Mouse (Mus musculus) testis, postnatal 14 days (tissue): Measurements from ENCODE around the gene Hs2st1.

Source experiments
- DNase-seq: peaks from one replicate; pipeline ENCODE4 v3.0.0; 2021; ENCODE audit warnings: low spot score

Gene Hs2st1

DNA sequence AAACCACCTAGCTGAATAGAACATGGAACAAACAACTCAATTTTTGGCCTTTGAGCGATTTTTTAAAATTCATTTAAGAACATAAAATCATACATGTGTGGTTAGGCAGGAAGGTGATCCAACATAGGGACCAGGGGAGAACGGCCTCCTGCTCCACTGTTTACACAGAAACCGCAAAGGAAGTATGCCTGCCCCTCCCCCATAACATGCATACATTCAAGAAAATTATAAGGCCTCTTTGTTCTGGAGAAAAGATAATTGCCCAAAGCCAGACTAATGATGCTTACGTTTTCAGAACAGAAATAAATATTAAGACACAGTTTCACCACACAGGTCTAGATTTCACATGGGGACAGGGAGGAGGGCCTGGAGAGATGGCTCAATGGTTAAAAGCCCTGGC is 18.6 kb downstream of the Hs2st1 start:
- no peak for DNase-seq

DNA sequence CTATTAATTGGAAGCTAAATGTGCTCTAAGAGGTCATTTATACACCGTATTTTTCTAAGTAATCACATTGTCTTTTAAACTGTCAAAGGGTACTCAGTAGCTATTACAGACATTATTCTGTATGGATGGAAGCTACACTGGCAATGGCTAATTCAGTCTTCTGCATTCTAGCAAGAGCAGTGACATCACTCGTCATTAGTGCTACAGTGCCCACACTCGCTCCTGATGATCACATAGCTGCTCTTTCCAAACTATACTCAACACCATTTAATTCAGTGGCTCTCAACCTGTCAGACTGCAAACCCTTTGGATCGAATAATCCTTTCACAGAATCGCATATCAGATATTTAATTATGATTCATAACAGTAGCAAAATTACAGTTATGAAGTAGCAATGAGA is 19.3 kb downstream of the Hs2st1 start:
- DNase-seq, result no peak

DNA sequence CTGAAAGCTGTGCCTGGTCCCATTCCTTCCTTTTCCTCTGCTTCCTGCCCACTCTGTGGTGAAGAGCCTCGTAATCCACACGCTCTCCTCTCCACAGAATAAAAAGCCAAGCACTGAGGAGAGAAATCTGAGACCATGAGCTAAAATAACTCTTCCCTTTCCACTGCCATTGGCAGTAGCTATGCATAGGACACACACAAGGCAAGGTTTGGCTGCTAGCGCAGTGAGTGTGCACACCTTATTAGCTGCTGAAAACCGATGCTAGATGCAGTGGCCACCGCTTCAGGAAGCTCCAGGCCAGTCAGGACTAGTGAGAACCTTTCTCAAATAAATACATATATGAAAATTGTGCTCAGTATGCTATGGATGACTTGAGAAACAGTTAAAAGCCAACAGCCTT is 19.9 kb downstream of the Hs2st1 start:
- DNase-seq, result no peak

DNA sequence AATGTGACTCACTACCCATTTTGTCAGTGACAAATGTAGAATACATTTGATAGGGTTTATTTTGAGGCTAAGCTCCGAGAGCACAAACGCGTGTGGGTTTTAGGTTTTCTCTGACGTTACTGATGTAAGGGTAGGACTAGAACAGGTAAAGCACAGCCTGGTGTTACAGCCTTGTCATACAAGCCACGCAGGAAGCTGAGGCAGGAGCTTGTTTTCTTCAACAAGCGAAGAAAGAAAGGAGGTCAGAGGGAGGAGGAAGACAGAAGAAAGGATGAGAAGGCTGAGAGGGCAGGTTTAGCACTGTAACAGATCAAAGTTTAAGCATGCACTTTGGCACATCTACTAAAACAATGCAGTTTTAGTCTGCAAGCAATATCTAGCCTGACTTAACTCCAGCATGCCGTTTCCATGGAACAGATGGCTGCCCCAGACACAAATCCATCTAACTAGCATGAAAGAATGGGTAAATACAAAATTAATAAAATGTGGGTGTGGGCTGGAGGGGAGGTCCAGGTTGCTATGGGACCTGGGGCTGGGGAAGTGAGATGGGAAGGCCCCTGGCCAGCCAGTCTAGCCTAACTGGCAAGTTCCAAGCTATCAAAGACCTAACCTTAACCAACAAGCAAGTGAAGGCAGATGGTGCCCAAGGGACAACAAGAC is 21.7 kb downstream of the Hs2st1 start:
- no peak for DNase-seq

DNA sequence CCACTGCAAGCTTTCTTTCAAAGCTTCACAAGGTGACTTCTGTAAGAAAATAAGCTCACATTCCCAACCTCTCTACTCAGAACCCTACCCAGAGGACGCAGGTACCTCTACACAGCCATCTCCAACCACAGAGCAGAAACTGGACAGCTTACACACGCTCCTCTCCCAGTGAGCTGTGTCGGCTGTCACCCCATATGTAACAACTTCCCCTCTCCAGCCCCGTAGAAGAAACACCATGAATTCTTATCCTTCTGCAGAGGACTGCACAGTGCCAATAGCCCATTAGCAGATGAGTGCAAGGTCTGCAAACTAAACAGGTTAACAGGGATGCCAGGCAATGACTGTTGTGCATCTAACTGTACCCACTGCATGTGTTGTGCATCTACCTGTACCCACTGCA is 23.5 kb downstream of the Hs2st1 start:
- DNase-seq, result no peak

DNA sequence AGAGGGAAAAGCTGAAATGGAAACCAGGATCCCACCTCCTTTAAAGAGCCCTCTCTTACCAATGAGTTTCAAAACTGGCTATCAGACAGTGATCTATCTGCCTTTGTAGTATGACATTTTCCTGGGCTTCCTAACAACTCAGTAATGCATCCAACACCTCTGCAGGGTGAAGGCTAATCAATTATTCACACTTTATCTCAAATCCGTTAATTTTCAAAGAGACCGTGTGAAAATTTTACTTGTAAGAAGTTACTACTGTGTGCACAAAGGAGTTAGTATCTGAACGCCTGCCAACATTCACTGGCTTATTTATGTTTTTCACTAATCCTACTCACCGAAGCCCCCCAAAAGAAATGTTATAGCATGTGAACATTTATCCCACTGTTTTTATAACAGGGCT is 24.1 kb downstream of the Hs2st1 start:
- DNase-seq, result no peak

DNA sequence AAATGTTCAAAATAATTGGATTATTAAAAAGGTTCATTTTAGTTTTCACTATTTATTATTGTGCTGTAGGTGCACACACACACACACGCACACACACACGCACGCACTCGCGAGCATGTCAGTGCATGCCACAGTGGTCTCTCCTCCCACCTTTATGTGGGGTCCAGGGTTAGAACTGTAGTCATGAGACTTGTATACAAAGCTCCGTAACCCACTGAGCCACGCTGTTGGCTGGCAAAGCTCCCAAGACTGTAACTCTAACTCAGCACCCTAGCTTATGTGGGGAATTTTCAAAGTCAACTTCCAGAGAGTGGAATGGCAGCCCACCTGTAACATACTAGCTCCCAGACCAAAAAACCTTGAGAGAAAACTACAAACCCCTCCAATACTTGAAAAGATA is 24.8 kb downstream of the Hs2st1 start:
- no peak for DNase-seq

DNA sequence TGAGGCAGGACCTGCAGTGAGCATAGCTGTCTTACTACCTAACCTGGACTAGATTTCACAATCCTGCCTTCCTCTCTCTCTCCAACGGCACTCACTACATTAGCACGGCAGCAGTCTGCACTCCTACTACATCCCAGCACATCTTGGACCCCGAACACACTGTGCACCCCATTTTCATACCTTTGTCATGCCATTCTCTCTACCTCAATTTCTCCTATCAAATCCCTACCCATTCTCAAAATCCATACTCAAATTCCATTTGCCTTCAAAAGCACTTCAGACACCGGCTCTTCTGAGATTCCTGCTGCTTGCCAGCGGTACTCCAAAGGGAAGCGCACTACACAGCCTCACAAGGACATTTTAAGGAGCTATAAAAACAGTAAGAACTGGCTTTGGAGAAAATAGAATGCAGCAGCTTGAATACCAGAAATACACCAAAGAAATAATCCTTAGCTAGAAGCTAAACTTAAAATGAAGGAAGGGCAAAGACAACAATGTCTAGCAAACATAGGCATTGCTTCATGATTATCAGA is 28.0 kb downstream of the Hs2st1 start:
- DNase-seq, result no peak

DNA sequence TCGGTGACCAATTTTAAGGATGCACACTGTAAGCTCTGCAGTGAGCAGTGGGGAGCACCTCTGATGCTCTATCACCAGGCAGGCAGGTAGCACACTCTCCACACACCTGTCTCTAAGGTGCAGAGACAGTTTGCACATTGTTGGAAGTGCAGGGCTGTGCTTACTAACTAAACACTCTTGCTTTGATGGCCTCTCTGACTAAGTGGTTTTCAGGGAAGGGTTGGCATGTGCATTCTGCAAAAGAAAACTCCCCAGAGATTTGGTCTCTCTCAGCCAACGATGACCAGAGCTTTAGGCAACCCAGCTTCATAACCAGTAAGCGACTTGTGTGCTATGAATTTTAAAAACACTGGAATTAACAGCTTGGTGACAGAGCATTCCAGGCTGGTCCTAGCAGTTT is 29.2 kb downstream of the Hs2st1 start:
- DNase-seq, result no peak

DNA sequence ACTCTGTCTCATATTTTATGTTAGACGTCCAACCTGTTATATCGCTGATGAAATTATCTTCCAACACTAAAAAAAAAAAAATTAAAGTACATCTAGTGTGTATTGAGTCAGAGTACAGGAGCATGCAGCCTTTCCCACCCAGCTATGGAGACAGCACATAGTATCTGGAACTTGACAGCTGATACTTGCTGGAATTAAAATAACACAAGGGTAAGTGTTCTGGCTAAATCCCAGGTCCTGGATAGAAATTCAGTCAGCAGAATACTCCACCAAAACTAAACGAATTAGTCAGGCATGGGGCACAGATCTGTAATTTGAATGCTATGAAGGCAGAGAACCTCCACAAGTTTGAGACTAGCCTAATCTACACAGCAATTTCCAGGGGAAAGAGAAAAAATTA is 30.9 kb downstream of the Hs2st1 start:
- DNase-seq, result no peak

DNA sequence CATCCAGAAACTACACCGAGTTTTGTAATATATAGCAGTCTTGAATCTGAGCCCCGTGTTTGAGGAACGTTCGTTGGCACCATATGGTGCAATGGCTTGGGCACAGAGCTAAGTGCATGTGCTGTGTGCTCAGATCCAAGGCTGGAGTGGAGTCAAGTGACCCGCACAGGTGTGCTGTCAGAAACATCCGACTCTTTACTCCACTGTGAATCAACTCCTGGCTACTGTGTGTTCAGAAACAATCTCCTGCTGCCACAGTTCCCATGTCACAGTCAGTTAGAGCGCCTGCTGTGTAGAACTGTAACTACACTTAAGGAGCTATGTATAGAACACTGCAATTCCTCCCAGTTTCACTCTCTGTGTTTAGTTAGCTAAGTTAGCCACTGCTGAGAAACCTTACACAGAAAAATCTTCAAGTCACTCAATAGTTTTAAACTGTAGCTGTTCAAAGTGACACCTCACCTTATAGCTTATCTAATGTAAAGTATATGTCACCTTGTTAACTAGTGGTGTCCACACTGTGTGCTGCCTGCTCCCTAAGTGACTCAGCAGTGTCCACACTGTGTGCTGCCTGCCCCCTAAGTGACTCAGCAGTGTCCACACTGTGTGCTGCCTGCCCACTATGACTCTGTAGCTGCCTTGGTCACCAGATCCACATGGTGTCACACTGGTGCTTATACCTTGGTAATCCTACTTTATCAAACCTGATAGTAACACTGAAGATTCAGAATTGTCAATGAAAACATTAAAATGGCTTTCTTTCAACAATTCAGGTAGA is 32.7 kb downstream of the Hs2st1 start:
- no peak for DNase-seq

DNA sequence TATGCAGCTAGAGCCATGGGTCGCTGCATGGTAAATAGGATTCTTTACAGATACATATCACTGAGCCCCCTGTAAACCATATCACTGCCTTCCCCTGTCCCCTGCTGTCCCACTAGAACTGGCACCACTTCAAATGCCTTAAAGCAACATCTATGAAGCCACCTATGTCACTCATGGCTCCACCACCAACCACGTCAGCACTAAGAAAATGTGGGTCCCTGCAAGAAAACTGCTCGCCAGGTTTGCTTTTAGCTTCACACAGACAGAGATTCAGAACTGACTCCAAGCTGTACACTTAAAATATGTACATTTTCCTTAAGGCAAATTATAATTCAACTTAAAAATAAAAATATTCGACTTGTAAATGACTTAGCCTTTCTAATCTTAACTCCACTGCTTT is 34.9 kb downstream of the Hs2st1 start:
- no peak for DNase-seq

DNA sequence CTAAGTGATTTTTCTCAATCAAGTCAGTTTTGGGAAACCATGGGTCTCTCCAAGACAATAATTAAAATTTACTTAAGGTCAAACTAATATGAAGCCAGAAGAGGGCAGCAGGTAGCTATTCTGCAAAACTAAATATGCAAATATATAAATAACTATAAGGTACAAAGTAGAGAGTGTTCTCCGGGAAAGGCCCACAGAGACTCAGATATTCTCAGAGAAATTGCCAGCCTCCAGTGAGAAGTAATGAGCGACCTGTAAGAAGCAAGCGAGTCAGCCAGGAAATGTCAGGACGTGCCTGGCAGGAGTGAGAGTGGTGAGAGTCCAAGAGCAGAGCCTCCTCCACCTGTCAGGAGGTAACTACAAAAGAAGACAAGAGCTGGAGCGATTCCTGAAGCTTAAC is 39.0 kb downstream of the Hs2st1 start:
- DNase-seq, result no peak

DNA sequence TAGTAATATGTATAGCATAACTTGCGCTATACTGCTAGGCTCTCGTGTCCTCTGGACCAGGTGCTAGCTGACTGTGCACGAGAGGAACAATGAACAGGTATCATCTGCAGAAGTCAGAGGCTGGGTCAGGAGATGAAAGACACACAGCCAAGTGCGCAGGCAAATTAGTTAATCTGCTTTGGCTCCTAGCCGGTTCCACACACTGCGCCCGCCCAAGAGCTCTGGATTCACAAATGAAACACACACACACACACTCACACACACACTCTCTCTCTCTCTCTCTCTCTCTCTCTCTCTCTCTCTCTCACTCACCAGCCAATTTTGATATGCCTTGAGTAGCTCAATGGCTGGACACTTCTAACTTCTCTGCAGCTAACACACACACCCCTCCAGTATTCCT is 42.1 kb downstream of the Hs2st1 start:
- no peak for DNase-seq

DNA sequence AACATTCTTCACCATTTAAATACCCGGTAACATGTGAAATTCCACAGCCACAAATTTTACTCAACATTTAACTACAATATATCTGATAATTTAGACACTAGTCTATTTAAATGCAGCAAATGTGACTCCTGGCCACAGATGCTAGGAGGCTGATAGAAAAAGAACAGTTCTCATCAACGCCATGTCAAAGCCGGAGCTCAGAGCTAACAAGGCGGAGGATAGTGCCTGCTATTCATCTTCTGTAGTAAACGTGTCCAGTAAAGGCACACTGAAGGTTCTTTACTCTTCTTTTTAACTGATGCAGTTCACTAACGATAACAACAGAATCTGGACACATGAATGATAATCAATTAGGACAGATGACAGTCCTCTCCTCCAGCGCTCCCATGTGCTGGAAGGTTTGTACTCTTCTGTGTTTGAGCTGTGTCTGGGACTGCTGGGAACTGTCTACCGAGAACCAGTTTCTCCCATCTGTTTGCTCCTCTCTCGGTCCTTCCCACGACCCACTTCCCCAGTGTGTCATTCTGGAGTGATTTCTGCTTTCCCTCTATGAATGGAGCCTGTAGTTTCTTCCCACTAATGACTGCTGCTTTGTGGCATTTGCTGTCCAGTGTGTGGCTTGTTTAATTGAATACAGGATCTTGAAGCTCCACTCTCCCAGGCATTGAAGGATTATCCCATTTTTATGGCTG is 50.3 kb downstream of the Hs2st1 start:
- DNase-seq, result no peak

DNA sequence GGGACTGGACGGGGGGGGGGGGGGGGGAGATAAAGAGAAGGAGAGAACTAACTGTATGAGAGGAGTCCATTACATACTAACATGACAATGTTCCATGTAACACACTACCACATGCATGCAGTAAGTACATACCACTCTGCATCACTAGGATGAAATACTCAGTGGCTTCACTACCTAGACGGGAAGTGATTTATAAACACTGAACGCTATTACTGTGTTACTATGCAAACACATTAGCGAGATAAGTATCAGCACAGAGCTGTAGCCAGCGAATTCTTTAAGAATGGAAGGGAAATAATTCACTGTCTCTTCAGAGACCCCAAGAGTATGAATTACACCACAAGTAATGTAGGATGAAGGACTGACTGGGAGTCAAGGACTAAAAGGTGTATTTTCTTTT is 51.1 kb downstream of the Hs2st1 start:
- no peak for DNase-seq

DNA sequence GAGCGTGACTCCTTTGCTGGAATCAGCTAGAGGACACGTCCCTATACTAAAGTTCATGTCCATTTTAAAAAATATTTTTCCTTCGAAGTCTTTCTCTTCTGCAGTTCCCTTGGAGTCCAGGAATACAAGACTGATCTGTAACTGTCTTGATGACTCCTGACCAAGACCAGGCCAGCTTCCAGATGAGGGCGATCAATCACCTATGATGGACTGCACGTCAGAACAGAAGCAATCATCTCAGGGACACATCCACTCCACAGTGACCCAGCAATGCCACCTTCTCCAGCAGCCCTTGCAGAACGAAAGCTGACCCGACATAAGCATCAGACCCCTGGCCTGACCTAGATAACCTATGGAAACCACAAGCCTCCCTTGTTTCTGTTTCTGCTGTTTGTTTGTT is 54.7 kb downstream of the Hs2st1 start:
- no peak for DNase-seq

DNA sequence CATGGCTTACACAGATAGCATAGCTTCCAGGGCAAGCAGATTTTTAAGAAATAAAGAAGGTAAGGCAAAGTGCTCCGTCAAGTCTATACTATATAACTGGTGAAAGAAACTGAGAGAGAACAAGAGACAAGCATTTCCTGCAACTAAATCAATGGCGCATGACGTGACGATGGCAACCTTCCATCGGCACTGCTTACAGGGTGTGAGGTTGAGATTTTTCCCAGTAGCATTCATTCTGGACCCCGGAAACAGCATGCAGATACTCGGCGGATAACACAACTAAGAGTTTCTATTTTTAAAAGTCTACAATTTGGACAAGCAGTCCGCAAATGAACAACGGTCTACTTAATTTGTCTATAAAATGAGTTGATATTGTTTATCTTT is 55.9 kb downstream of the Hs2st1 start:
- no peak for DNase-seq

DNA sequence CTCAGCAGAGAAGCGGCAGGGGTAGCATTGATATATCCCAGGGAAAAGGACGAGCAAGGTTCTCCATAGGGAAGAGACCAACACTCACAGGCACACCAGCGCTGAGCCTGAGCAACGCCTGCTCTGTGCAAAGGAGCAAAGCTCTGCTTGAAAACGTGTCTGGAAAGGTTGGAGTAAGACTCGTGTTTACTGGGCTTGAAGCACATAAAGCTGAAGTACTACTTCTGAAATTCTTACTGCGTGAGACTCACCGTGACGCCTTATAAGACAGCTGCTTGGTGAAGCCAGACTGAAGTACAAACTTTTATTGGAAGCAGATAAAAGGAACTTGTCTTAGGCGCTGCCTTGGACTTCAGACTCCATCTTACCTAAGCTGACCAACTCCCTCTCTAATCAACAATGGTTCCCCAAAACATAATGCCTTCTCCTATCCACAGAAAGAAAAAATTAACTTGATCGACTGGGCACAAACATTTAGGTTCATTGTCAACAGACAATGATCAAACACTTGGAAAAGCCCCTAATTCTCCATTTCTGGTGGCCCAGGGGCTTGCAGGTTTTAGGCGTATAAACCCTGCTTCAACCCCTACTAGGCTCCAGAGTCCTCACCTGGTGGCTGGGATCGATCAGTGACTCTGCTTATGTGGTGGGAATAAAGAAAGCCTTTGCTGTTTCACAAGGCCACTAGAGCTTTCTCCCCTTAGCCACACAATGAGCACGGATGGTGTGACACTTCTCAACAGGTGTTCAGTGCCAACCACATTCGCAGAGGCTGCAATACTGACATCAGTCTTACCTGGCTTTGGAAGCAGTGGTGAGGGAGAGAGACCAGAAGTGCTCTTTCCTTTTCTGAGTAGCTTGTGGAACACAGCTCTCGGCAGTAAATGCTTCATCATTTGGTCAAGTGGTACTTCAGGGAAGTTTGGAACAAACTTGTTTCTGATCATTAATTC is 56.5 kb downstream of the Hs2st1 start:
- DNase-seq, result no peak

DNA sequence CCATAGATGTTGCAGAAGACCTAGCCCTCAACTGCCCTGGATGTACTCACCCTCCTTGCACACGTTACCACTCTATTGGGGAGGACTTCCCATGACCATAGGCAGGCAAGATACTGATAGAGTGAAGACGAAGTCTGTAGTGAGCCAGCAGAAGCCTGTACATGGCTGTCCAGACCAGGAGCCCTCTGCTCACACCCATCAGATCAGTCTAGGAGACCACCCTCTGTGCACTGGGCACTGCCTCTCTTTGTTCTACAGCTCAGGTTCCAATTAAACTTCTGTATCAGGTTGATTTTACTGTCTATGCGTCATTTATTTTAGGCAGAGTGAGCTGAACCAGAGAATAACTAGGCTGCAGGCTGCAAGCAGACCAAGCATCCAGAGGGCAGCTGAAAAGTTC is 59.3 kb downstream of the Hs2st1 start:
- DNase-seq, result no peak

DNA sequence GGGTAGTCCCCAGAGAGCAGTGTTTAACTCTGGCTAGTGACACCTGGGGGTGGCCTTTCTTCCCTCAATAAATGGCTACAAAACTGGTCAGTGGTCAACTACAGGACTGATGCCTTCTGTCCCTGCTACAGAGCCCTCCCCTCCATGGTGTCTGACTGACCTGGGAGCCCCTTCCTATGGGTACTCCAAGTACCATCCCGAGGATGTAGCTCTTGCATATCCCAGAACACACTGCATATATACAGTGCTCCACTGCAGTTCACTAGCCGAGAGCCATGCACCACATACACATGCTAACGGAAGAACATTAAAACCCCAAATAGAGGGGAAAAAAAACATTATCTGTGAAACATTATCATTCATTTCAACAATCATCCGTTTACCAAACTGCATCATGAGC is 61.6 kb downstream of the Hs2st1 start:
- no peak for DNase-seq

DNA sequence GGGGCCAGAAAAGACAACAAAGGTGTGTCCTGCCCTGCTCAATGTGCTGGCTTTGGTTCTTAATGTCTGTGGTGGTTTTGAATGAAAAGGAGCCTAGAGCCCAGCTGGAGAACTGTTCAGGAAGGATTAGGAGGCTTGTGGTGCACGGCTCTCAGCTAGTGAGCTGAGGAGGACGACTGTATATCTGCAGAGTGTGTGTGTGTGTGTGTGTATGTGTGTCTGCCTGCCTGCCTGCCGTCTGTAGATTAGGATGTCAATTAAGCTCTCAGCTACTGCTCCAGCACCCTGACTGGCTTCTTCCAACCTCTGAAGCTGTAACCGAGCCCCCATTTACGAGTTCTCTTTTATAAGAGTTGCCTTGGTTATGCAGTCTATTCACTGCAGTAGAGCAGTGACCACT is 62.1 kb downstream of the Hs2st1 start:
- DNase-seq, result no peak
